Mouse (Mus musculus): ENCODE results near the gene Zfp524. TPM values are rescaled to one million over a fixed set of nuclear protein-coding genes. Genes with fewer than 3 reads are reported as not detected.

The Zfp524 gene
- polyA plus RNA-seq, 1 experiment, result 39.4 TPM

- 13% methylated on average over 5 of the region's 5 CpGs for WGBS
- no peak for DNase-seq (ENCODE audit: low read depth, low spot score)
Measured at GRCm38 (mm10) chr7:5038940-5039339, 24.7 kb downstream of the Zfp524 start.

- no peak for DNase-seq (ENCODE audit: low read depth, low spot score)
- 88% methylated on average over 2 of the region's 2 CpGs for WGBS
Measured at GRCm38 (mm10) chr7:5044981-5045380, 30.8 kb downstream of the Zfp524 start.

- DNase-seq (ENCODE audit: low read depth, low spot score), result no peak
- 74% methylated on average over 2 of the region's 2 CpGs for WGBS
Measured at GRCm38 (mm10) chr7:5046112-5046511, 31.9 kb downstream of the Zfp524 start.

- no peak for DNase-seq (ENCODE audit: low read depth, low spot score)
- 20% methylated on average over 2 of the region's 2 CpGs for WGBS
Measured at GRCm38 (mm10) chr7:5047313-5047712, 33.1 kb downstream of the Zfp524 start.

GRCm38 (mm10) chr7:5051193-5052192, 37.3 kb downstream of the Zfp524 start, which contains the start of gene Zfp580:
Gene Zfp580 (plus strand): TSS chr7:5051538.
- WGBS, result 1% methylated on average over 65 of the region's 65 CpGs
- DNase-seq (ENCODE audit: low read depth, low spot score), result no peak

GRCm38 (mm10) chr7:5052438-5052837, 38.2 kb downstream of the Zfp524 start:
- WGBS, result 4% methylated on average over 12 of the region's 12 CpGs
- DNase-seq (ENCODE audit: low read depth, low spot score), result no peak

- no peak for DNase-seq (ENCODE audit: low read depth, low spot score)
- 7% methylated on average over 45 of the region's 45 CpGs for WGBS
Measured at GRCm38 (mm10) chr7:5052931-5053343, 38.7 kb downstream of the Zfp524 start.

- 17% methylated on average over 32 of the region's 32 CpGs for WGBS
- DNase-seq (ENCODE audit: low read depth, low spot score), result no peak
Measured at GRCm38 (mm10) chr7:5053456-5054179, 39.4 kb downstream of the Zfp524 start.

- 6% methylated on average over 55 of the region's 55 CpGs for WGBS
- no peak for DNase-seq (ENCODE audit: low read depth, low spot score)
Measured at GRCm38 (mm10) chr7:5056651-5057263, 42.5 kb downstream of the Zfp524 start.

- DNase-seq (ENCODE audit: low read depth, low spot score), result no peak
- WGBS, result 37% methylated on average over 8 of the region's 8 CpGs
Measured at GRCm38 (mm10) chr7:5057381-5057780, 43.2 kb downstream of the Zfp524 start.

GRCm38 (mm10) chr7:5057804-5058203, 43.6 kb downstream of the Zfp524 start:
- DNase-seq (ENCODE audit: low read depth, low spot score), result no peak
- whole genome bisulfite sequencing, result 45% methylated on average over 11 of the region's 11 CpGs

GRCm38 (mm10) chr7:5058631-5059030, 44.4 kb downstream of the Zfp524 start:
- DNase-seq (ENCODE audit: low read depth, low spot score), result no peak
- WGBS, result 100% methylated on average over 1 of the region's 1 CpGs

GRCm38 (mm10) chr7:5059421-5059820, 45.2 kb downstream of the Zfp524 start:
- 94% methylated on average over 12 of the region's 12 CpGs for WGBS
- DNase-seq (ENCODE audit: low read depth, low spot score), result no peak

- WGBS, result 2% methylated on average over 27 of the region's 27 CpGs
- no peak for DNase-seq (ENCODE audit: low read depth, low spot score)
Measured at GRCm38 (mm10) chr7:5060239-5060731, 46.1 kb downstream of the Zfp524 start.

- DNase-seq (ENCODE audit: low read depth, low spot score), result peak; percentile 95
- WGBS, result under 1% methylated on average over 60 of the region's 60 CpGs
Measured at GRCm38 (mm10) chr7:5060944-5061773, 46.9 kb downstream of the Zfp524 start.

- DNase-seq (ENCODE audit: low read depth, low spot score), result no peak
- WGBS, result under 1% methylated on average over 63 of the region's 65 CpGs
Measured at GRCm38 (mm10) chr7:5061774-5062359, 47.7 kb downstream of the Zfp524 start, which contains the start of gene U2af2. Gene U2af2 (plus strand): TSS chr7:5062143.

- no peak for DNase-seq (ENCODE audit: low read depth, low spot score)
- WGBS, result under 1% methylated on average over 51 of the region's 51 CpGs
Measured at GRCm38 (mm10) chr7:5062360-5063001, 48.3 kb downstream of the Zfp524 start.

GRCm38 (mm10) chr7:5064886-5065285, 50.7 kb downstream of the Zfp524 start:
- 87% methylated on average over 6 of the region's 6 CpGs for WGBS
- no peak for DNase-seq (ENCODE audit: low read depth, low spot score)

All from large intestine, adult 2 months (tissue).